In genomic region chr2:115717535-115717934, GRCm38 (mm10) we compare ENCODE assay signal across 18 mouse cellular contexts.
"Had no signal": no experiment of that assay in that cellular context is flagged by ENCODE, and none has a peak within 500 bp of the region (broad histone marks: within the 10 kb centered on the region; RNA-seq: fewer than 3 reads in every experiment).

No protein-coding gene starts in this region.

- H3K9me3 ChIP-seq: intestine, embryonic 15.5 days; midbrain, embryonic 15.5 days had no signal

- H3K4me1 ChIP-seq: liver, embryonic 13.5 days; midbrain, embryonic 15.5 days had no signal

- H3K9ac ChIP-seq: intestine, embryonic 15.5 days; liver, embryonic 13.5 days; midbrain, embryonic 12.5 days; midbrain, embryonic 15.5 days; neural tube, embryonic 13.5 days had no signal

- H3K27ac ChIP-seq: intestine, embryonic 15.5 days; left cerebral cortex, adult 2 months; liver, embryonic 13.5 days; midbrain, embryonic 12.5 days; midbrain, embryonic 15.5 days; neural tube, embryonic 13.5 days had no signal

- DNase-seq: kidney, postnatal 14 days; layer of hippocampus, postnatal 36 days; liver, embryonic 13.5 days; lung, adult 2 months; lung, postnatal 14 days; lung, postnatal 4 days; retina, postnatal 1 day; right cerebral cortex, postnatal 25 days; spleen, adult 18-20 months; thymus, adult 2 months; thymus, postnatal 14 days; thymus, postnatal 4 days had no signal

- H3K36me3 ChIP-seq: intestine, embryonic 15.5 days; midbrain, embryonic 12.5 days; midbrain, embryonic 15.5 days; neural tube, embryonic 13.5 days had no signal

- ATAC-seq: intestine, embryonic 15.5 days; midbrain, embryonic 15.5 days had no signal

- H3K27me3 ChIP-seq: intestine, embryonic 15.5 days; liver, embryonic 13.5 days; midbrain, embryonic 12.5 days; midbrain, embryonic 15.5 days; neural tube, embryonic 13.5 days had no signal

- H3K4me2 ChIP-seq: intestine, embryonic 15.5 days; liver, embryonic 13.5 days; midbrain, embryonic 12.5 days; midbrain, embryonic 15.5 days; neural tube, embryonic 13.5 days had no signal

- H3K4me3 ChIP-seq: intestine, embryonic 15.5 days; left cerebral cortex, adult 2 months; liver, embryonic 13.5 days; midbrain, embryonic 12.5 days; midbrain, embryonic 15.5 days; myocyte; neural tube, embryonic 13.5 days had no signal
